Mouse (Mus musculus) heart, postnatal 0 days (tissue): Measurements from ENCODE around the gene Myzap. TPM values are rescaled to one million over a fixed set of nuclear protein-coding genes. Genes with fewer than 3 reads are reported as not detected.

Source experiments
- ATAC-seq: fragments of 200-750 bp; cut with Nextera tagmentation; 2 replicates; pipeline ENCODE4 v1.8.0; 2017; ENCODE audit warnings: low read depth, moderate number of reproducible peaks, moderate library complexity; ENCODE audit not compliant: insufficient read depth
- DNase-seq: peaks from one replicate; pipeline ENCODE4 v3.0.0-alpha.2; 2016; ENCODE audit warnings: low spot score
- H3K27ac ChIP-seq: fragments of 300-500 bp; sonication (generic); 2 replicates; pipeline ENCODE4 v1.5.1; 2014; ENCODE audit warnings: low read depth, mild to moderate bottlenecking
- H3K27me3 ChIP-seq: fragments of 300-500 bp; sonication (generic); 2 replicates; pipeline ENCODE4 v1.6.1; 2014; ENCODE audit warnings: low read length, mixed read lengths; ENCODE audit not compliant: control insufficient read depth, insufficient read depth
- H3K36me3 ChIP-seq: fragments of 300-500 bp; sonication (generic); replicated peaks from 2 replicates; pipeline ENCODE4 v1.6.1; 2014; ENCODE audit warnings: low read length, mixed read lengths; ENCODE audit not compliant: control insufficient read depth, insufficient read depth
- H3K4me1 ChIP-seq: fragments of 300-500 bp; sonication (generic); 2 replicates; pipeline ENCODE4 v1.6.1; 2014; ENCODE audit warnings: antibody characterized with exemption; ENCODE audit not compliant: control insufficient read depth, insufficient read depth
- H3K4me2 ChIP-seq: fragments of 300-500 bp; sonication (generic); 2 replicates; pipeline ENCODE4 v1.6.1; 2014; ENCODE audit warnings: low read depth, mild to moderate bottlenecking, low read length, moderate library complexity
- H3K4me3 ChIP-seq: fragments of 300-500 bp; sonication (generic); 2 replicates; pipeline ENCODE4 v1.5.1; 2014; ENCODE audit warnings: low read depth, low read length
- H3K9ac ChIP-seq: fragments of 300-500 bp; sonication (generic); replicated peaks from 2 replicates; pipeline ENCODE4 v1.6.1; 2014; ENCODE audit warnings: low read depth, low read length, mixed read lengths
- H3K9me3 ChIP-seq: fragments of 300-500 bp; sonication (generic); replicated peaks from 2 replicates; pipeline ENCODE4 v1.6.1; 2016; ENCODE audit warnings: low read length; ENCODE audit not compliant: control insufficient read depth
- EP300 ChIP-seq: IDR thresholded peaks from 2 replicates; pipeline ENCODE4 v1.6.1; 2016; ENCODE audit warnings: antibody characterized with exemption, low read depth
- WGBS: fragments of 180-500 bp; shearing (Covaris S2); extraction: QIAGEN DNeasy Blood & Tissue Kit; methylation state at CpG from one replicate; pipeline ENCODE4 v1.1.7; 2014; 5-methylcytosine and 5-hydroxymethylcytosine counted together
- polyA plus RNA-seq: library from polyadenylated mRNA; unstranded; fragments of >200 nt; fragmentation: Nextera tagmentation; extraction: Ambion mirVana; gene quantifications from 2 replicates; pipeline ENCODE4 v1.2.1, GENCODE M21; 2015
- total RNA-seq: library from RNA; depleted of rRNA; stranded (reverse); fragments of >200 nt; gene quantifications from 2 replicates; pipeline ENCODE4 v1.2.3, GENCODE M21; 2014; ENCODE audit warnings: low replicate concordance; rRNA removed

Gene Myzap
- total and polyA plus RNA-seq, 2 experiments from 2014 or later = 196 to 341 TPM

- Histone ChIP-seq H3K36me3 (no peaks in the 10 kb centered on the region), H3K4me2 (no peak overlapping the region), H3K27ac (no peak overlapping the region), H3K9me3 (no peaks in the 10 kb centered on the region), H3K27me3 (no peaks in the 10 kb centered on the region), H3K4me1 (0 out of 2 replicates have a peak, but pooled peaks cover 6% of the 10 kb centered on the region), H3K9ac (no peak overlapping the region), H3K4me3 (no peak overlapping the region)
- no peak for DNase-seq
- no peak for ATAC-seq
- WGBS = 90% methylated on average over 4 of the region's 4 CpGs
- TF ChIP-seq EP300 = no peak
These were observed 135.4 kb downstream of the Myzap start for GRCm38 (mm10) chr9:71456738-71457137.

Other genes with a start within 250 kb of the Myzap start
- gene Polr2m, start 106.4 kb downstream of the Myzap start, total RNA-seq = 186 and 197 TPM in 2 replicates
- 243 and 249 TPM in 2 replicates for gene Polr2m, start 106.4 kb downstream of the Myzap start, polyA plus RNA-seq
- gene Cgnl1, start 179.2 kb upstream of the Myzap start, total RNA-seq = 20.0 and 29.3 TPM in 2 replicates
- gene Cgnl1, start 179.2 kb upstream of the Myzap start, polyA plus RNA-seq = 20.1 and 20.6 TPM in 2 replicates